Mouse (Mus musculus): Measurements from ENCODE around the gene Ldb3.

Ldb3 gene

DNA sequence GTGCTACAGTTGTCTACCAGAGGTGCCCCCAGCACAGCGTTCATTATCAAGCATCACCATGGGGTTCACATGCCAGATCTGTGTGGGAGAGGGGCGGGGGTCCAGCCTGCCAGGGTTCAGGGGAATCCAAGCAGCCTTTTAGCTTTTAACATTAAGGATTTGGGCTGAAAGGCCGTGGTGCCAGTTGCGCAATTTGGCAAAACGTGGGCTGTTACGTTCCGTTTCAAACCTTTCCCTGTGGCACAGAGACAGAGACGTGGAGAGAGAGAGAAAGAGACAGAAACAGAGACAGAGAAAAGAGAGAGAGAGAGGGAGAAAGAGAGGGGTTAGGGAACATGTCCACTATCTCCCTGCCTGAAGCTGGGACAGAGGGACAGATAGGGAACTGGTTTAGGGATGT, 26.8 kb downstream of the Ldb3 start:
- no peak for DNase-seq (ENCODE audit: low spot score)

- DNase-seq (ENCODE audit: low spot score): no peak
These were observed 29.5 kb downstream of the Ldb3 start for GRCm38 (mm10) chr14:34558947-34559346.

GRCm38 (mm10) chr14:34555211-34555610, 33.3 kb downstream of the Ldb3 start:
- no peak for DNase-seq (ENCODE audit: low spot score)

GRCm38 (mm10) chr14:34554047-34554446, 34.4 kb downstream of the Ldb3 start:
- no peak for DNase-seq (ENCODE audit: low spot score)

DNA sequence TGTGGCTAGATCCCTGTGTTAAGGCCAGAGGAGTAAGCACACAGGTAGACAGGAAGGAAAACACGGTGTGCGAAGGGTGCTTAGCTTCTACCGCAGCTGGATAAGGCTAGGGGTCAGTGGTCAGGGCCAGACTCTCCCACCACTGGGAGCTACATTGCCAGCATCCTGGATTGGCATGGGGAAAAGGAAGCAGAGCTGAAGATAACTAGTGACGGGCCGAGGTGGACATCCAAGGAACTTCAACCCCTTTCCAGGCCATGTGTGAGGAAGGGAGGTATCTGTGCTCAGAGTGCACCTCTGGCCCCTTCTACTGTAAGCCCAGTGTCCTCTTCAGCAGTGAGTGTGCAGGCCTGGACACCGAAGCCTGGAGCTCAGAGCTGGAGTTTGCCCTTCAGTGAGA, 35.0 kb downstream of the Ldb3 start:
- DNase-seq (ENCODE audit: low spot score): no peak

DNA sequence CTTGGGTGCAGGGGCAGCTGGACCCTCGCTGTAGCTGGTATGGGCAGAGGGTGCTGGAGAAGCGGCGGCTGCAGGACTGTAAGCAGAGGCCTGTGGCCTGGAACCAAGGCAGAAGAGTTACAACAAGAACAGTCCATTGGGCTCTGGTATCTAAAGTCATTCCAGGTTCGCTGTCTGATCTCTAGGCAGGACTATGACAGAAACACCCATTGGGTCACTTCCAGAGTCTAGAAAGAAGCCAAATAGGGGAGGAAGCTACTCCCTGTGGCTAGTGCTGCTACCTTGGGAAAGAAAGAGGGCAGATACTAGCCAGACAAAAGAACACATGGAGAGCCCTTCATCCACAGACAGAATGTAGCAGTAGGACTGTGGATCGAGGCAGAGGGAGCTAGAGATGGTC, 36.3 kb downstream of the Ldb3 start:
- DNase-seq (ENCODE audit: low spot score): no peak

GRCm38 (mm10) chr14:34549004-34549671, 39.3 kb downstream of the Ldb3 start:
- peak; percentile 50 for DNase-seq (ENCODE audit: low spot score)

DNA sequence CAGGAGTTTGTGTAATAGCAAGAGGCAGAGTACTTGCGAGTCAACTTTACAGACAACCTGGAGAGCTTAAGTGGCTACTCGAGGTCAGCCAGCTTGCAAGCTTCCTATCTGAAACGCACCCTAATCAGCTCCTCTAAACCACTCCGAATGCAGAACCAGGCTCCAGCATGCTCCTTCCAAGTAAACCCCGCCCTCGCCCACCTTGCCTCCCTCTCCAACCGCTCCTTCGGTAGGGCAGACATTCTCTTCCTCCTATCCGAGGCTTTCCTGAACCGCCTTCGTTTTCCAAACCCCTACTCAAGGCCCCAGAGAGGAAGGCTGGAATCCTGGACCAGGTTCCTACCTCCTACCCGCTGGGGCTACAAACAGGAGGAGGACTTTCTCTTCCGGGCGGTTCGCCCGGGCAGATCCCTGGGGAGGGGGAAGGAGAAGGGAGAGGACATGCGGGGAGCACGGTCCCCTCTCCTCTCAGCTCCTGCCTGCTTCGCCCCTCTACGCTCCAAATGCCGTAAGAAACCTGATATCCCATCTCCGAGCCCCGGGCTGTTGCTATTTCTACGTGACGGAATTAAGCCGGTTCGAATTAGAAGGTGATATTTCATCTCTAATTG, 40.0 kb downstream of the Ldb3 start:
- no peak for DNase-seq (ENCODE audit: low spot score)

- no peak for DNase-seq (ENCODE audit: low spot score)
These were observed 43.9 kb downstream of the Ldb3 start for GRCm38 (mm10) chr14:34544545-34544944.

GRCm38 (mm10) chr14:34544001-34544400, 44.5 kb downstream of the Ldb3 start:
- DNase-seq (ENCODE audit: low spot score): no peak

GRCm38 (mm10) chr14:34543596-34543995, 44.9 kb downstream of the Ldb3 start:
- no peak for DNase-seq (ENCODE audit: low spot score)

DNA sequence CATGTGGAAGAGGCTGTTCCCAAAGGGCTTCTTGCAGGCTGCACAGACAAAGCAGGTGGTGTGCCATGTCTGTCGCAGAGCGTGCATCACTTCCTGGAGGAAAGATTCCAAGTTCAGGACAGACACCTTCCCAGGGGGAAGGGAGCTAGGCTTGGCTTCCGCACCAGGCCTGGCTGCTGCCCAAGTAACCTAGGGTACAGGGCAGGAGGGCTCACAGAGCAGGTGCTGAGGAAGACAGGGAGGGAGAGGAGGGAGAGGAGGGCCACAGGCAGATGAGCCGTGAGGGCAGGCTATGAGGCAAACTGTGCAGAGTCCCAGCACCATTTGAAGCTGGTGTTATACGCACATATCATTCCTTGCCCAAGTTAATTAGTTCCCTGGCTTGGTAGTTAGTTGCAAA, 46.6 kb downstream of the Ldb3 start:
- no peak for DNase-seq (ENCODE audit: low spot score)

DNA sequence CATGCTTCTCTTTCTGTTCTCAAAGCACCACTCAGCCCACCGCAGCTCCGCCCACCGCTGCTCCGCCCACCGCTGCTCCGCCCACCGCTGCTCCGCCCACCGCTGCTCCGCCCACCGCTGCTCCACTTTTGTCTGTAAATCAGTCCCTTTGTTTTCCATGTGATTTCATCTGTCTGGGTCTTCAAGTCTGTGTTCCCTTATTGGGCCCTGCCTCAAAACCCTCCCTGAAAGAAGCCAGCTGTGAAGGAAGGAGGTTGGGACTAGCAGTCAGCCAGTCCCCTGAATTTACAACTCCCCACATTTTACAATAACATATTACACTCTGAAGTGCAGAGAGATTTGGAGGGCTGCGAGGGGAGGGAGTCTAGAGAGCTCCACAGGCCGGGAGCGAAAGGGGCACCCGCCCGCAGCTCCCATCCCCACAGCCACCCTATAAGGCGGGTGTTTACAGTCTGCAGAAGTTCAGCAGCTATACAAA, 47.8 kb downstream of the Ldb3 start:
- DNase-seq (ENCODE audit: low spot score): no peak

DNA sequence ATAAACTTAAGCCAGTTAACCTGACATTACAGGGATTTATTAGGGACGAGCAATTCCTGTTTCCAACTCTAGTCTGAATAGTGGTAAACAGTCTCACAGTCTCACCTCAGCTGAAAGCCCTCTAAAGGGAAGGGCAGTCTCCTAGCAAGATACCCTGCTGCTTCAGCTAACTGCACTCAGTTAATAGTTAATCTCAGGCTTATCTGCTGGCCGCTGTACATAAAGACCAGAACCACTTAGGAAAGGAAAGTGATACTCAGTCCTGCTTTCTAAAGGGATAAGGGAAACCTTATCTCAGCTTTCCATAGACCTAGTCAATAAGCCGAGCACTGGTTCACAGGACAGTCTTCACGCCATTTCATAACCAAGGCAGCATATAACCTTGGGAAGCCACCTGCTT, 52.6 kb downstream of the Ldb3 start:
- no peak for DNase-seq (ENCODE audit: low spot score)

- no peak for DNase-seq (ENCODE audit: low spot score)
These were observed 54.9 kb downstream of the Ldb3 start for GRCm38 (mm10) chr14:34533537-34533936.

DNA sequence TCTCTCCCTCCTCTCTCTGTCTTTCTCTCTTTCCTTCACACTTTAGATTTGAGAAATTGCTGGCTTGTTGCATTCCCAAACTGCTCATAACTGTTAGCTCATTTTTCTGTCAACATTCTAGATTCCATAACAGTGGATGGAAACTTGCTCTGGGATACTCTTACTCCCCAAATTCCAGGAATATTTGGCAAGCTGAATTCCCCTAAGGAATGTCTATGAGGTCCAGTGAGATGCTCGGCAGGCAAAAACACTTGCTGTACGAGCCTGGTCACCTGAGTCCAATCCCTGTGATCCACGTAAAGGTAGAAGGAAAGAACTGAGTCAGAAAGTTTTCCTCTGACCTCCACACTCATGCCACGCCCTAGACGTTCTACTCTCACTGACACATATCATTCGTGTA, 55.9 kb downstream of the Ldb3 start:
- DNase-seq (ENCODE audit: low spot score): no peak

DNA sequence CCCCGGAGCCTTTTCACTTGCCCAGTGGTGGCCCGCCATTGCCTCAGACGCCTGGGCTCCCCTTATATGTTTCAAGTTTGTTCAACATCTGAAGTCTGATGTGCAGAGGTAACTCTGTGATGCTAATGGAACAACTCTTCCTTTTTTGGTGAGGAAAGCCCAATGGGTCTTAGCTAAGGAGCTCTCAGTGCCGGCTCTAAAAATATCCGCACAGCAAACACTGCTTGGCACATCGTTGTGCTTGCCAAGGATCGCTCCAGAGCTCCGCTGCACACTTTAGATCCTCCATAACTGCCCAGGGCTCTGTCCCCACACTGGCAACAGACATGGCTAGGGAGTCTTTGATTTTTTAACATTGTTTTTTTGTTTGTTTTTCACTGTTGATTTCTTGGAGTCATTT, 59.7 kb downstream of the Ldb3 start:
- DNase-seq (ENCODE audit: low spot score): no peak

DNA sequence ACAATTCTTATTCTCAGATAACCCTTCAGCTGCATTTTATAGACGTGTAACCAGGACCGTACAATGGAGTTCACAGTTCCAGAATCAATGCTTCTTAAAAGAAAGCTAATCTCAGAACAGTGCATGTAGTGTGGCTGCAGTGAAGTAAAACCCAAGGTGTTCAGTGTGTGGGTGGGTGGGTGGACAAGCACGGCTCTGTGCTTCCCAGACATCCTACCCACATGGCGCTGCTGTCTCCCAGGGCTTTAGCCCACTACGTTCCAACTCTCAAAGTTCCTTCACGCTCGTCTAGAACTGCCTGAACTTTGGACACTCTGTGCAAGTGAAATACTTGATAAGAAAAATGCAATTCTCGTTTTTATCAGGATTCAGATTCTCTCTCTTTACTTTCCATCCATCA, 65.8 kb downstream of the Ldb3 start, which contains the start of gene 9230112D13Rik:
TSS of gene 9230112D13Rik (minus strand) at position 101 of the 400 bp plus-strand sequence.
- DNase-seq (ENCODE audit: low spot score): no peak

GRCm38 (mm10) chr14:34517959-34518544, 70.4 kb downstream of the Ldb3 start:
- DNase-seq (ENCODE audit: low spot score): no peak

- no peak for DNase-seq (ENCODE audit: low spot score)
These were observed 71.4 kb downstream of the Ldb3 start for GRCm38 (mm10) chr14:34516960-34517577.

DNA sequence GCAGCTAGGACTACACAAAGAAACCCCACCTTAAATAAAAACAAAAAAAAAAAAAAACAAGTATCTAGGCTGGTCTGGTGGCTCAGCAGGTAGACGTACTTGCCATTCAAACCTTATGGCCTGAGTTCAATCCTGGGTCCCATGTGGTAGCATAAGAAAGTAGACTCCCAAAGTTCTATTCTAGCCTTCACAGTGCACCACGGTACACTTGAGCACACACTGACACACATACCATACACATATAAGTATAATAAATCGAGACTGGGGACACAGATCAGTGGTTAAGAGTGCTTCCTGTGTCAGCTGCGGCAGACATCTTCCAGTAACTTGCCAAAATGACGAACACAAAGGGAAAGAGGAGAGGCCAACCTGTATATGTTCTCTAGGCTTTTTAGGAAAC, 72.6 kb downstream of the Ldb3 start:
- DNase-seq (ENCODE audit: low spot score): no peak

- DNase-seq (ENCODE audit: low spot score): no peak
These were observed 74.4 kb downstream of the Ldb3 start for GRCm38 (mm10) chr14:34514120-34514519.

- DNase-seq (ENCODE audit: low spot score): no peak
These were observed 75.9 kb downstream of the Ldb3 start for GRCm38 (mm10) chr14:34512602-34513001.
